32 mouse cellular contexts compared by ENCODE assay signal in genomic region chr3:105066544-105066943, GRCm38 (mm10). TPM values are rescaled to one million over a fixed set of nuclear protein-coding genes. Genes with fewer than 3 reads are reported as not detected.
"Had no signal": no experiment of that assay in that cellular context is flagged by ENCODE, and none has a peak within 500 bp of the region (broad histone marks: within the 10 kb centered on the region; RNA-seq: fewer than 3 reads in every experiment).

4930564D02Rik (plus strand) TSS chr3:105066844.

- H3K36me3 ChIP-seq: limb, embryonic 15.5 days; liver, embryonic 12.5 days; liver, embryonic 15.5 days; midbrain, embryonic 12.5 days; neural tube, embryonic 13.5 days had no signal

- H3K4me1 ChIP-seq: liver, embryonic 12.5 days; liver, embryonic 15.5 days; midbrain, embryonic 12.5 days; neural tube, embryonic 13.5 days had no signal

- H3K27me3 ChIP-seq: limb, embryonic 15.5 days; midbrain, embryonic 12.5 days had no signal

- H3K4me2 ChIP-seq: limb, embryonic 15.5 days; liver, embryonic 12.5 days; liver, embryonic 15.5 days; midbrain, embryonic 12.5 days; neural tube, embryonic 13.5 days had no signal

- H3K27ac ChIP-seq: kidney, postnatal 0 days; layer of hippocampus, adult 2 months; limb, embryonic 15.5 days; liver, embryonic 12.5 days; liver, embryonic 15.5 days; midbrain, embryonic 12.5 days; neural tube, embryonic 13.5 days had no signal

- H3K9me3 ChIP-seq: limb, embryonic 15.5 days; liver, embryonic 12.5 days; liver, embryonic 15.5 days; midbrain, embryonic 12.5 days; neural tube, embryonic 13.5 days had no signal

- ATAC-seq: liver, embryonic 12.5 days; midbrain, embryonic 16.5 days had no signal

- DNase-seq: kidney, adult 2 months; kidney, postnatal 25 days; layer of hippocampus, adult 9-11 months; lung, adult 2 months; lung, postnatal 14 days; lung, postnatal 4 days; thymus, postnatal 25 days had no signal

- H3K9ac ChIP-seq: limb, embryonic 15.5 days; liver, embryonic 12.5 days; liver, embryonic 15.5 days; midbrain, embryonic 12.5 days; neural tube, embryonic 13.5 days had no signal

- H3K4me3 ChIP-seq: layer of hippocampus, adult 2 months; limb, embryonic 15.5 days; liver, embryonic 12.5 days; liver, embryonic 15.5 days; midbrain, embryonic 12.5 days; myocyte; neural tube, embryonic 13.5 days had no signal

RNA-seq across cellular contexts. Expression of gene 4930564D02Rik, which starts in this region (rescaled TPM):
- total RNA-seq: layer of hippocampus, adult 2 months; layer of hippocampus, postnatal 25 days; left cerebral cortex, adult 18-20 months; left cerebral cortex, postnatal 25 days; megakaryocyte progenitor cell, adult 5-6 weeks; megakaryocyte-erythroid progenitor cell, adult 5-6 weeks; monocyte, adult 5-6 weeks; neutrophil, adult 5-6 weeks had no signal
- polyA plus RNA-seq: kidney, adult 2 months; kidney, embryonic 14.5 days; kidney, postnatal 0 days; large intestine, adult 2 months; limb, embryonic 11.5 days; limb, embryonic 15.5 days; liver, embryonic 12.5 days; liver, embryonic 15.5 days; lung, adult 2 months; lung, embryonic 16.5 days; midbrain, embryonic 12.5 days; midbrain, embryonic 16.5 days; myocyte; neural tube, embryonic 13.5 days; small intestine, adult 2 months; spleen, adult 2 months; stomach, embryonic 16.5 days; thymus, postnatal 0 days; urinary bladder, adult 2 months had no signal
